Mouse (Mus musculus) megakaryocyte-erythroid progenitor cell, adult 5-6 weeks (primary cell): ENCODE results near the gene Dusp16. TPM values are rescaled to one million over a fixed set of nuclear protein-coding genes. Genes with fewer than 3 reads are reported as not detected.

Experiments used
- ATAC-seq: replicated peaks from 2 replicates; pipeline ENCODE4 v1.8.0; 2016; ENCODE audit warnings: mild to moderate bottlenecking, inconsistent platforms; ENCODE audit not compliant: severe bottlenecking, poor library complexity, low FRiP score, low TSS enrichment
- total RNA-seq, 2 experiments: library from RNA; stranded (forward) in 1 of 2; stranded (reverse) in 1 of 2; fragments of 200-1000, 215-1000 nt in 1 of 2; fragments of >200 nt in 1 of 2; fragmentation: Nextera tagmentation in 1 of 2; gene quantifications; 2 replicates each; pipeline ENCODE4 v1.2.3; 2014 to 2017

Gene Dusp16
- total RNA-seq, 2 experiments from 2014 or later, result 3.9 to 10.0 TPM

DNA sequence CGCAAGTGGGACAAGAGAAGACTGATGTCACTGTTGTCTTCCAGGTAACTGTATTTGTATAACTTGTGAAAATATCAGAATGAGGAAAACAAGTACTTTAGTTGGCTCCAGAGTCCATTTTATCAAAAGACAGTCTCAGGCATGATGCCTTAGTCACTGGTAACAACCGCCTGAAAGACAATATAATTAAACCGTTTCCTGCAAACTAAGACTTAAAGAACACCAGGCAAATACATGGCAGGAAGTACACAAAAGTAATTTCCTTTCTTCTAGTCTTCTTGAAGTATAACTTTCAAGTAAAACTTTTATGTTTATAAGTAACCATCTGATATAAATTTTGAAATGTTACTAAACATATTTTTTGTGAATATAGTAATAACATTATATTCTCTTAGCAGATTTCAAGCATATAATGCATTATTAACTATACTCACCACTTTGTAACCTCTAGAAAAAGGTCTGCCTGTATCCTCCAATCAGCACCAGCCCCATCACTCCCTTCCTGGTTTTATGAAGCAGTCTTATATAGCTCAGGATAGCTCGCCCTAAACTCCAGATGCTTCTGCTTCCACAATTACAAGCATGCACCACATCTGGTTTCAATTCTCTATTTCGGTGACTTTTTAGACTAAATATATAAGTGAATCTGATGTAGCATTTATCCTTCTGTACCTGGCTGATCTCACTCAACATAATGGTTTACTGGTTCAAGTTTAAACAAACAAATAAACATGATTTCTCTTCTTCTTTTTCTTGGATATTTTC, 40.4 kb downstream of the Dusp16 start:
- no peak for ATAC-seq

DNA sequence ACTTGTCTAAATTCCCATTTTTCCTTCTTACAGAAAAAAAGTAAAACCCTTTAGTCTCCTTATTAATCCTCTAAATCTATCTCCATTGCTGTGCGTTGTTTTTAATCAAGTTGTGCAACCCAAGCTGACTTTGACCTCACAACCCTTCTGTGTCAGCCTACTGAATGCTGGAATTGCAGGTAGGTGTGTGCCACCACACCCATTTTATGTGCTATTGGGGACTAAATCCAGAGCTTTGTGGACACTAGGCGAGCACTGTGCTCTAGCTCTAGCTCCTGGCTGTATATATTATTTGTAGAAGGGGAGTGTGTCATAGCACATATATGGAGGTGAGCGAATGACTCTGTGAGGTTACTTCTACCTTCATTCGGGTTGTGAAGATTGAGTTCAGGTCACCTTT, 41.3 kb downstream of the Dusp16 start:
- ATAC-seq, result no peak

DNA sequence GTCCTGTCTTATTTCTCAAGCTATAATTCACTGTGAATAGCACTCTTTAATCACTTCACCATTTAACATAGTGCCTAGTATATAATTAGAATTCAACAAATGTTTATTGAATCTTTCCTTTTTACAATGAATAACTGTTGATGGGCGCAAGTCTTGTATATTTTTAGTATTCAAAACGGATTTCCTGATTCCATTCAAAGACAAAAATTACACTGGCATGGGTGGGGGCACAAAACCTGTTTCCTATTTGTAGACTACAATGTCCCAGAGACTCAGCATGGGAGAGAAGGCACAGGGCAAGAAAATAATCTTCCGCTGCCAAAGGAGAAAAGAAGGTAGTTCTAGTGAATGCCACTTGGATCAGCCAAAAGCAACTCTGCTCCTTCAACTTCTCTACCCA, 44.3 kb downstream of the Dusp16 start:
- ATAC-seq, result no peak

DNA sequence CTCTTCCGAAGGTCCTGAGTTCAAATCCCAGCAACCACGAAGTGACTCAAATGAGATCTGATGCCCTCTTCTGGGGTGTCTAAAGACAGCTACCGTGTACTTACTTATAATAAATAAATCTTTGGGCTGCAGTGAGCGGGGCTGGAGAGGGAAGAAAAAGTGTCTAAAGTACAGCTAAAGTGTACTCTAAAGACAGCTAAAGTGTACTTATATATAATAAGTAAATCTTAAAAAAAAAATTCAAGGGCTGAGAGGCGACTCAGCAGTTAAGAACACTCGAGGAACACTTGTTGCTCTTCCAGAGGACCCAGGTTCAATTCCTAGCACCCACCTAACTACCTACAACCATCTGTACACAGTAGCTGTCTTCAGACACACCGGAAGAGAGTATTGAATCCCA, 46.5 kb downstream of the Dusp16 start:
- no peak for ATAC-seq

DNA sequence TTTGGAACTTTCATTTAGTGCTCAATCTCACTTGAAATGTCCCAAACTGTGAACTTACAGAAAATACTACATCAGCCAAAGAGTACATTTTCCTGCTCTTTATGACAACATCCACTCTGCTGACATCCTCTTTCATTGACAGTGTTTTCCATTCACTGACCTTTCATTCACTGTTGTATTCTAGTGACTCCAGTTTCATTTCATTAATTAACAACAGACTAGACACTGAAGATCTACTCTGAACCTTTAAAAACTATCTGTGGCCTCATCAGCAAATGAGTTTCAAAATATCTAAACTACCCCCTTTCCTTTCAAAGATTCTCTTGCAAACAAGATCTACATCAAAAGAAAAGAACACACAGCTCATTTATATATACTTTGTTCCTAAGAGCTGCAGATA, 48.9 kb downstream of the Dusp16 start:
- ATAC-seq, result no peak

DNA sequence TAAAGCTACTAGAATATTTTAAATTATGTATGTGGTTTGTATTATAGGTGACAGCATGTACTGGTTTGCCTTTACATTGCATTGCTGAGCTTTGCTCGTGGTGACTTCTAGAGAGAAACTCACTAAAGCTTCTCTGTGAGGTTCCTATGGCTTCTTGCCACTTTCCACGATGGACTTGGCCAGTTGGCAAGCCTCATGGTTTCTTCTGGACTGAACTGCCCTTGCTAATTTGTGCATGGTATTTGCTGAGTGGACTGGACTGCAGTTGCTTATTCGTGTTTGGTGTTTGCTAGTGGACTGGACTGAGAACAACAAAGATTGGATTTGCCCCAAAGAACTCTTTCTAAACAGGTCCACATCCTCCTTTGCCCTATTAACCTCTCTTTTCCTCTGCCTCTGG, 55.6 kb downstream of the Dusp16 start:
- no peak for ATAC-seq

DNA sequence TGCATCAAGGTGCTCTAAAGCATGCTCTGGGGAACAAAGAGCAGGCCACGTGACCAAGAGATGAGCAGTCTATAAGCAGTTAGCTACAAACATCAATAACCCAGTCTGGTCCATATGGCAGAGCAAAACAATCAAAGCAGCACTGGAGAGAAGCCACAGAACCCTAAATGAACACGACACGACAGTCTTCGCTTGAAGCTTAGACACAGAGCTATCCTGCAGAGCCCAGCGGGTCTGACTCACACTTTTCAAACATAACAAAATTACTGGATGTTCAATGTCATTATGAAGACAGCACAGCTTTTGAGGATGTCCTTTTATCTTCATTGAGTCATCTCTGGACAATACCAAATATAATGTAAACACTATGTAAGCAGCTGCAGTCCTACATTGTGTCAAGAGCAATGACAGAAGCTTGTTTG, 58.6 kb downstream of the Dusp16 start:
- no peak for ATAC-seq

DNA sequence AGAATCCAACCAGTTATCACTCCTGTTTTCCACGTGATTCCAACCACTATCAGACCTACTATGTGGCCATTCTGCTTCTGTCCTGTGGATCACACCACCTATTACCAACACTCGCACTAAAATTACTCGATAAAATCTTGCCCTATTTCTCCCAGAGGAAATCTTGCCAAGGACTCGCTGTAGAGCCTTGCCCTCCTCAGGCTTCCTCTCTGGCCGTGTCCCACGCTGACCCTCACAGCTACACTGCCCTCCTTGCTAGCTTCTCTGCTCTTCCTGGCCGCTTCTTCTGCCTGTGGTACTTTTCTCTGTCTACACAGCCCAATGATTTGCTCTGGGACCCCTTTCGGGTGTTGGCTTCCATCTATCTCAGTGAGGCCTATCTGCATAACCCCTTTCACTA, 59.6 kb downstream of the Dusp16 start:
- no peak for ATAC-seq

DNA sequence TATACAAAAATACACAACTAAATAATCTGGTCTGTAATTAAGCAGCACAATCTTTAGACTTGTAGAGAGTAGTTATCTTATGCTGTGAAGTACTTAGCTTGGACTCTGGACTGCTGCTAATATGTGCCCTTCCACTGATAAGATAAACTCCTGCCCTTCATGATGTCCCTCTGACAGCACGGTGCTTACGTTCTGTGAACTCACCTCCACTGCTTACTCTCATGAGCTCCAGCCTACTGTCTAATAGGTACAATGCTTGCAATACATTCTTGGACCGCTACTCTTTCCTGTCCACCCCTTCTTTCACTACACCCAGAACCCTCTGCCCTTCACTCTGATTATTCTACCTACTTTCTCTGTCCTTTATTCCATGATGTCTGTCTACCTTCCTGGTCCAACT, 61.4 kb downstream of the Dusp16 start:
- ATAC-seq, result peak; percentile 83

DNA sequence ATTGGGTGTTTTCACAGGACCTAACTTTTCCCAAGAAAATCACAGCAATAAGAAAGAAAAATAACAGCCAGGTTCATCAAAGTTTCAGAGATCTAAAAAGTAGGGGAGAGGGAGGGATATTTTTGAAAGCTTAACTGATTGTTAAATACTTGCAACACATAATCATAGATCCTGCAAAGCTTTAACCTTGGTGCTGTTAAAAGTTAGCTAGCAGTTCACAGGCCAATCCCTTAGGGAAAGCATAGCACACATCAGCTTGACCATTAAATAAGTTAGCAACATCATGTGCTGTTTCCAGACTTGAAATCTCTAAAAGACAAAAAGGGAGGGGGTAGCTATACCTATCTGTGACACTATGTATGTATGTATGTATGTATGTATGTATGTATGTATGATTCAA, 67.0 kb downstream of the Dusp16 start:
- no peak for ATAC-seq

DNA sequence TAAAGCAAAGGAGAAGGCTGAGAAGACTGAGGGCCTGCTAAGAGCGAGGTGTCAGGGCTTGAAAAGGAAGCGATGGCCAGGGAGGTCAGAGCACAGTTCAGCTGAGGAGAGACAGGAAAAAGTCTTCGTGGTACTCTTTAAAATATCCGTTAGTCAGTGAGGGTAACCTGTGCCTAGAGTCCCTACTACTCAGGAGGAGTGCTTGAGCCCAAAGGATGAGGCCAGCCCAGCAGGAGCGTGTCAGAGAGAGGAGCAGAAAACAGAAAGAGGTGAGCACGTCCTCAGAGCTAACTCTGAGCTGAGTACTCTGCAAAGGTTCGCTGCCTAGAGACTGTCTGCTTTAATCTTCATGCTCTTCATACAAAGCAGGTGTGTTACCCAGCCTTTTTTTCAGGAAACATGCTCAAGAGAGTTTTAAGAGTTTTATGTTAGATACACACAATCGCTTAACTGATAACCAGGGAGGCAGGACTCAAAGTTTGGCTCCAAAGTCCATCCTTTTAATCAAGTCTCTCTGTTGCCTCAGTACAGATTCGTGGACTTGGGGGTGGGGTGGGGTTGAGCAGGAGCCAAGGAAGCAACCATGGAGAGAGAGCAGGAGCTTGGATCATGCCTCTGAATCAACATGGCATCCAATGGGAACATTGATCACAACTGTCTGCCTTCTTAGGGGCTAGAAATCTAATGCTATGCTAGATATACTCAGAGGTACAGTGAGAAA, 68.4 kb downstream of the Dusp16 start:
- no peak for ATAC-seq

DNA sequence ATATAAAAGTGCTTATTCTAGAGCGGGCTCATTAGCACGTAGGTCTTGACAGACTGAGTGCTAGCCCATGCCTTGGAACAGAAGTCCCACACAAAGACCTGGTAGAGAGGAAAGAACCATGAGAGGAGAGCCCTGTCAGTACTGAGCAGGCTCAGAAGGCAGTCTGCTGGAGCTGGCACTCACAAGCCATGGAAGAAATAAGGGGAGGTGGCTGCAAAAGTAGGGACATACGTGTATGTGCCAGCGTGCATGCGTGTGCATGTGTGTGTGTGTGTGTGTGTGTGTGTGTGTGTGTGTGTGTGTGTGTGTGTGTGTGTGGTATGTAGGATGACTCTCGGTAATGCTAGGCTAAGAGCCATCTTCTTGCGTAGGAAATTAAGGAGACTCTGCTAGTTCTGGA, 69.1 kb downstream of the Dusp16 start:
- ATAC-seq, result no peak

DNA sequence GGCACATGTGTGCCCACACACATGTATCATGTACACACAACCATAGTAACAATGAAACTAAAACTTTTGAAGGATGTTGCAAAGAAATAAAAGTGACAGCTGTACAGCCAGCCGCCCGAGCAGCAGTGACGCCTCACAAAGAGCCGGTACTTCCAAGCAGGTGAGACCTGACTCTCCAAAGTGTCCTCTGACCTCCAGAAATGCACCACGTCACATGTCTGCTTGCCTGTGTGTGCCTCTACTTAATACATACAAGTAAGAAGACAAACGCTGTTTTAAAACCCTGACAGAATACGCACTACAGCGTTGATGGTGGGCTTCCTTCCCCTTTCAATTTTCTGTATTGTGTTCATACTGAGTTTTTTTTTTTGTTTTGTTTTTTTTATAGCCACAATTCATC, 69.5 kb downstream of the Dusp16 start:
- ATAC-seq, result no peak

DNA sequence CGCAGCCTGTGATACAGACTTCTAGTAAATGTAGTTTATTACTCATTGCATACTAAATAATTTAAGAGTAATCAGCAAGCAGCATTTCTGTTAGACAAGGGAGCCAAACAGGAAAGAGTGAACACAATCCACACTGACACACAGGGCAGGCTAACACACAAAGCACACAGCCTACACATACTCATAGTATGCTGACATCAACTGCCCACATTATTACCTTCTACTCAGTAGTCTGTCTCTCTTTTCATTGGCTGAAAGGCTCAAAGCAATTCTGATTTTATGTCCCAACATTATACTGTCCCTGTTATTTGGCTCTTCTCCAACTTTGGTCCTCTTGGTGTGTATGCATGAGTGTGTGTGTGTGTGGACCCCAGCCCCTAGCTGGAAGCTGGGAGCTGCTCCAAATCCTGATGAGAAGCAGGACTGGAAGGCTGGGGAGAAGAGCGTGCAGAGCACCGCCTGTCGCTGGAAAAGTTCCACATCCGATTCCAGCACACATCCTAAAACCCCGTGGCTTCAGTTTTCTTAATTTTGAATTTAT, 70.6 kb downstream of the Dusp16 start:
- ATAC-seq, result no peak

DNA sequence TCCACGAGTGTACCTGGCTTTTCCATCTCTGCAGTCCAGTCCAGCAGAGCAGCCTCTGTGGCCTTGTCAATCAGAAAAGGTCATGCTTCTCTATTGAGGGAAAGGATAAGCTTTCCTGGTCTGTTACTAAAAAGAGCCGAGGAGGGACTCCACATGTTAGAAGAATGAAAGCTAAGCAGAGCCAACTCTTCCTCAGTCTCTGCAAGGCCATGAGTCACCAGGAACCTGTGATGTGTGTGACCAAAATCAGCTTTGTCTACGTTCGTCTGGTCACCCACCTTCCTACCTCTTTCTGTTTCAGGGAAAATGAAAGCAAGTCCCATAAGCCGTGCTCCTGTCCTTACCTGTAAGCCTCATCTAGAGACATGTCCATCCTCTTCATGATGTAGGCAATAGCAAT, 72.3 kb downstream of the Dusp16 start:
- no peak for ATAC-seq

DNA sequence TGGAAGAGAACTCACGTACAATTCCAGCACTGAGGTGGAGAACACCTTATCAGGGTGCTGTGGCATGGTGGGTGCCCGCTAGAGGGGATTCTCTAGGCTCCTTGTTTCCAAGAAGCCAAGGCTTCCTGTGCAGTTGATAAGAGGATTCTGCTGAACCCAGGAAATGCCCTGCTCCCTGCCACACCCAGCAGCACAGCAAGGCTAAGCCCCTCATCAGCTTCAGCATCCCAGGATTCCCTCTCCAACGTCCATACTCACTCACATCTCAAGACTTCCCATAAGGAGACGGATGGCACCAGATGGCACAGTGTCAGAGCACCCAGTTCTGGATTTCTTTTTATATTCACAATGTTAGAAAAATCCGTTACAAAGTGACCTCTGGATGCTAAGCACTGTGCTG, 73.3 kb downstream of the Dusp16 start:
- ATAC-seq, result no peak

DNA sequence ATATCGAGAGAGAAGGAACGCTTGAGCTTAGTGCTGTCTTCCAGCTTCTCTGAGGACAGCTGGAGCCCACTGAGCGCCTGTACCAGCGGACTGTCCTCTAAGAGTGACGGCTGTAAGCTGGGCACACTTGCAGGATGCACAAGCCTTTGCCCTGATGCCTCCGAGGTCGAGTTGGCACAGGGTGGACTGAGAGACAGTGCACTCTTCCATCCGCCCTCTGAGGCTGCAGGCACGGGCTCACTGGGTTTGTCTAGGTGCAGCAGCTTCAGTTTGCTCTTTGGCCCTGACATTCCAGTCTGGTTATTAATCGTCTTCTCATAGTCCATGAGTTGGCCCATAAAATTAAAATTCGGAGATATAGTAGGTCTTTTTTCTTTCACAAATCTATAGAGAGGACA, 73.8 kb downstream of the Dusp16 start:
- no peak for ATAC-seq

DNA sequence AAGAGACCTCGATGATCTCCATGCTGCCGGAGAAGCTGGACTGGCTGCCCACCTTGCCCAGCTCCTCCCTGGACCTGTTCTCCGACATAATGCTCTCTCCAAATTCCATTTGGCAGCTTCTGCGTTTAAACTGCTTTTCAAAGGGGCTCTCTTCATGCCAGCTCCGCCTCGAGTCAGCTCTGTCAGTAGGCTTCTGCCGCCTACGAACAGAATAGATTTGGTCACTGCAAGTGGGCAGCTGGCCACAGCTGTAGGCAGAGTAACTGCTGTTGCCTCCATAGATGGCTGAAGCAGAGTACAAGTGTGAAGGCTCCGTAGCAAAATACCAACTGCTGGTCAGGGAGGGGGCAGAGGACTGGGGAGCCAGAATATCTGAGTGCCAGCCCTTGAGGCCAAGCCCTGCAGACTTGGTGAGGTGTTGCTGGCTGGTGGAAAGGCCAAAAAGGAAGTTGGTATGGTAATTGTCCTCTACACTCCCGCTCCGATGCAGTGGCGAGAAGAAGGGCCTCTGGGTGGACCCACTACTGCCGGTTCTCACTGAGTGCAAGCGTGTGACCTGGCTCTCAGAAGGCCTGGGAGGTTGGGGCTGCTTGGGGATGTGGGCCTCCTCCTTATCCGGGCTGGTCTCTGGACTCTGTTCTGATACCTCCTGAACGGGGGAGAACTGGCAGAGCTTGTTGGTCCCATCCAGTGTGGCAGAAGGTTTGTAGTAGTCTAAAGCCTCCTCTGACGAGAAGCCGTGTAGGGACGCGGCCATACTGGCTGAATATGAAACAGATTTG, 74.3 kb downstream of the Dusp16 start:
- no peak for ATAC-seq

DNA sequence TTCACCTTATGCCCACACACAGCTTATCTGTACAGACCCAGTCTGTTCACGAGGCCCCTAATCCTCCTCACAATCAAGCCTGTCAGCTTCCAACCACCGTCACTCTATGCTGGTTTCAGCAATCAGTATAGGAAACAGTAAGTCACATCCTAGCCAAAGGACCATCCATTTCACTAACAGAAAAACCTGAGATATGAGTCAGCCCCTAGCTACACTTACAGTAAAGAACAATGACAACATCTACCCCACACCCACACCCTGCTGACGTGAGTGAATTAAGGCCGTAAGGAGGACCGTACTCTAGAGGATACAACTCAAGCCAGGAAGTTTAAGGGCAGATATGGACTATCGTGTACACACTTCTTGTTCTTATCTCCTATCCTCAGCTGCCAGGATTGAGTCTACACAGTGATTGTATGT, 76.2 kb downstream of the Dusp16 start:
- peak; percentile 78 for ATAC-seq

DNA sequence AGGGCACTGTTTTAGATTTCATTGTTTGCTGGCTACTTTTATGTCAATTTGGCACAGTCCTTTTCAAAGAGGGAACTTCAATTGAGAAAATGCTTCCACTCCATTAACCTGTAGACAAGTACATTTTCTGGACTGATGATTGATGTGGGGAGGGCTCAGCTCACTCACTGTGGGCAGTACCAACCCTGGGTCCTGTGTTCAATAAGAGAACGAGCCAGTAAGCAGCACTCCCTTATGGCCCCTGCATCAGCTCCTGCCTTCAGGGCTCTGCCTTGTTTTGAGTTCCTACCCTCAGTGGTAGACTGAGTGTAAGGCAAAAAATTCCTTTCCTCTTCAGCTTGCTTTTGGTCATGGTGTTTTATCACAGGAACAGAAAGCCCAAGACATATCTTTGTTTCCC, 78.5 kb downstream of the Dusp16 start:
- ATAC-seq, result no peak
